Mouse (Mus musculus): ENCODE measurements at regions not wholly inside any gene's neighbourhood (a gene's known extent, or its start where the extent isn't known, plus 50 kb on each side); places are given as distances from the start of the nearest gene placed in this dataset.

GRCm38 (mm10) chr19:56065730-56066129 lies 221.2 kb upstream of the Habp2 start:
- TF ChIP-seq CTCF (IDR thresholded peaks at IDR 0.05; ENCODE audit: low read depth), result no peak
- ATAC-seq (ENCODE audit: insufficient read depth) (no peak), DNase-seq (no peak)
- Histone ChIP-seq H3K9ac (no peak overlapping the region), H3K9me3 (ENCODE audit: low read depth, low read length) (no peaks in the 10 kb centered on the region), H3K4me3 (ENCODE audit: low read depth, low read length) (no peak overlapping the region), H3K27me3 (ENCODE audit: insufficient read depth, low read length) (no peaks in the 10 kb centered on the region), H3K27ac (ENCODE audit: low read depth) (no peak overlapping the region), H3K36me3 (ENCODE audit: insufficient read depth) (no peaks in the 10 kb centered on the region), H3K4me1 (ENCODE audit: insufficient read depth) (no peaks in the 10 kb centered on the region), H3K4me2 (no peak overlapping the region)
- WGBS, result 40% methylated on average over 6 of the region's 6 CpGs

- no peaks in the 10 kb centered on the region for H3K4me1 ChIP-seq (ENCODE audit: insufficient read depth)
- DNase-seq (no peak), ATAC-seq (ENCODE audit: insufficient read depth) (no peak)
- WGBS, result 63% methylated on average over 8 of the region's 8 CpGs
- no peak overlapping the region for H3K9ac ChIP-seq
- no peak overlapping the region for H3K4me3 ChIP-seq (ENCODE audit: low read depth, low read length)
- H3K27ac ChIP-seq (ENCODE audit: low read depth), result no peak overlapping the region
- H3K4me2 ChIP-seq, result no peak overlapping the region
- TF ChIP-seq CTCF (IDR thresholded peaks at IDR 0.05; ENCODE audit: low read depth), result no peak
- no peaks in the 10 kb centered on the region for H3K9me3 ChIP-seq (ENCODE audit: low read depth, low read length)
- no peaks in the 10 kb centered on the region for H3K36me3 ChIP-seq (ENCODE audit: insufficient read depth)
- H3K27me3 ChIP-seq (ENCODE audit: insufficient read depth, low read length), result no peaks in the 10 kb centered on the region
These were observed 218.8 kb upstream of the Habp2 start for GRCm38 (mm10) chr19:56068165-56068564.

GRCm38 (mm10) chr19:56068854-56069253 lies 218.1 kb upstream of the Habp2 start:
- 31% methylated on average over 12 of the region's 12 CpGs for WGBS
- Histone ChIP-seq H3K27me3 (ENCODE audit: insufficient read depth, low read length) (no peaks in the 10 kb centered on the region), H3K9ac (no peak overlapping the region), H3K4me2 (peak overlapping the region; percentile 18; the same call in 1 of the 2 replicates), H3K4me1 (ENCODE audit: insufficient read depth) (no peaks in the 10 kb centered on the region), H3K4me3 (ENCODE audit: low read depth, low read length) (no peak overlapping the region), H3K36me3 (ENCODE audit: insufficient read depth) (no peaks in the 10 kb centered on the region), H3K27ac (ENCODE audit: low read depth) (no peak overlapping the region), H3K9me3 (ENCODE audit: low read depth, low read length) (no peaks in the 10 kb centered on the region)
- DNase-seq, result peak; percentile 21
- TF ChIP-seq CTCF (IDR thresholded peaks at IDR 0.05; ENCODE audit: low read depth), result no peak
- no peak for ATAC-seq (ENCODE audit: insufficient read depth)

- H3K27me3 ChIP-seq (ENCODE audit: insufficient read depth, low read length), result no peaks in the 10 kb centered on the region
- H3K9ac ChIP-seq, result no peak overlapping the region
- 62% methylated on average over 10 of the region's 10 CpGs for WGBS
- H3K4me3 ChIP-seq (ENCODE audit: low read depth, low read length), result no peak overlapping the region
- no peak for TF ChIP-seq CTCF (IDR thresholded peaks at IDR 0.05; ENCODE audit: low read depth)
- H3K4me1 ChIP-seq (ENCODE audit: insufficient read depth), result no peaks in the 10 kb centered on the region
- no peak for ATAC-seq (ENCODE audit: insufficient read depth)
- peak overlapping the region; percentile 18; the same call in 1 of the 2 replicates for H3K4me2 ChIP-seq
- no peak overlapping the region for H3K27ac ChIP-seq (ENCODE audit: low read depth)
- no peaks in the 10 kb centered on the region for H3K36me3 ChIP-seq (ENCODE audit: insufficient read depth)
- DNase-seq, result peak; percentile 23
- no peaks in the 10 kb centered on the region for H3K9me3 ChIP-seq (ENCODE audit: low read depth, low read length)
These were observed 217.7 kb upstream of the Habp2 start for GRCm38 (mm10) chr19:56069266-56069665.

- WGBS, result 67% methylated on average over 4 of the region's 4 CpGs
- Histone ChIP-seq H3K27ac (ENCODE audit: low read depth) (no peak overlapping the region), H3K9ac (no peak overlapping the region), H3K4me3 (ENCODE audit: low read depth, low read length) (no peak overlapping the region), H3K27me3 (ENCODE audit: insufficient read depth, low read length) (no peaks in the 10 kb centered on the region), H3K36me3 (ENCODE audit: insufficient read depth) (no peaks in the 10 kb centered on the region), H3K4me2 (no peak overlapping the region), H3K9me3 (ENCODE audit: low read depth, low read length) (no peaks in the 10 kb centered on the region), H3K4me1 (ENCODE audit: insufficient read depth) (no peaks in the 10 kb centered on the region)
- no peak for TF ChIP-seq CTCF (IDR thresholded peaks at IDR 0.05; ENCODE audit: low read depth)
- no peak for DNase-seq
- no peak for ATAC-seq (ENCODE audit: insufficient read depth)
These were observed 215.6 kb upstream of the Habp2 start for GRCm38 (mm10) chr19:56071340-56071739.

- WGBS, result 73% methylated on average over 8 of the region's 8 CpGs
- no peaks in the 10 kb centered on the region for H3K4me1 ChIP-seq (ENCODE audit: insufficient read depth)
- no peak overlapping the region for H3K27ac ChIP-seq (ENCODE audit: low read depth)
- no peaks in the 10 kb centered on the region for H3K36me3 ChIP-seq (ENCODE audit: insufficient read depth)
- H3K27me3 ChIP-seq (ENCODE audit: insufficient read depth, low read length), result no peaks in the 10 kb centered on the region
- H3K9me3 ChIP-seq (ENCODE audit: low read depth, low read length), result no peaks in the 10 kb centered on the region
- no peak overlapping the region for H3K4me3 ChIP-seq (ENCODE audit: low read depth, low read length)
- H3K9ac ChIP-seq, result no peak overlapping the region
- no peak overlapping the region for H3K4me2 ChIP-seq
- no peak for TF ChIP-seq CTCF (IDR thresholded peaks at IDR 0.05; ENCODE audit: low read depth)
- DNase-seq (no peak), ATAC-seq (ENCODE audit: insufficient read depth) (no peak)
These were observed 210.8 kb upstream of the Habp2 start for GRCm38 (mm10) chr19:56076128-56076527.

GRCm38 (mm10) chr19:56077491-56077890 lies 209.4 kb upstream of the Habp2 start:
- no peak for DNase-seq
- no peaks in the 10 kb centered on the region for H3K4me1 ChIP-seq (ENCODE audit: insufficient read depth)
- ATAC-seq (ENCODE audit: insufficient read depth), result no peak
- no peak overlapping the region for H3K9ac ChIP-seq
- no peak overlapping the region for H3K27ac ChIP-seq (ENCODE audit: low read depth)
- no peaks in the 10 kb centered on the region for H3K9me3 ChIP-seq (ENCODE audit: low read depth, low read length)
- H3K36me3 ChIP-seq (ENCODE audit: insufficient read depth), result no peaks in the 10 kb centered on the region
- no peak overlapping the region for H3K4me2 ChIP-seq
- no peaks in the 10 kb centered on the region for H3K27me3 ChIP-seq (ENCODE audit: insufficient read depth, low read length)
- H3K4me3 ChIP-seq (ENCODE audit: low read depth, low read length), result no peak overlapping the region
- 63% methylated on average over 8 of the region's 8 CpGs for WGBS
- TF ChIP-seq CTCF (IDR thresholded peaks at IDR 0.05; ENCODE audit: low read depth), result no peak

All from lung, embryonic 14.5 days (tissue).